Mouse (Mus musculus): ENCODE data around the gene Itgb6.

The Itgb6 gene

GRCm38 (mm10) chr2:60700956-60701355, 21.5 kb downstream of the Itgb6 start:
- Histone ChIP-seq H3K27me3 (ENCODE audit: control insufficient read depth, insufficient read depth, low read length, poor library complexity, severe bottlenecking) (no peaks in the 10 kb centered on the region), H3K36me3 (ENCODE audit: control insufficient read depth, insufficient read depth, low read length, poor library complexity, severe bottlenecking) (no peaks in the 10 kb centered on the region)
- DNase-seq (ENCODE audit: low read depth, low spot score): no peak

DNA sequence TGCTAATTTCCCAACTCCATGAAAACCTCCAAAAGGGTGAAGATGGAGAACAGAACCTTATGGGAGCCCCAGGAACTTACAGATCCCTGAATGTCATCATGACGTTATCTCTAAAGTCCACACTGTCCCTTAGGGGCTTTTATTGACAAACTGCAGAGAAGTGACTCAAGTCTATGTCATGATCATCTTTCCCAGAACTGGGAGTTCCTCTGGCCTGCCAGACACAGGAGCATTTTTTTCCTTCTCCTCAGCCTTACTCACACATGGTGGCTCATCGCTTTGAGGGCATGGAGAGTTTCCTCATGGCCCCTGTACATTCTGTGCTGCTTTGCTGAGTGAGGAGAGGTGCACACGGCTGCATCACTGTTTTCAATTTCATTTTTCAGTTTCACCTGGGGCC, 22.4 kb downstream of the Itgb6 start:
- Histone ChIP-seq H3K36me3 (ENCODE audit: control insufficient read depth, insufficient read depth, low read length, poor library complexity, severe bottlenecking) (no peaks in the 10 kb centered on the region), H3K27me3 (ENCODE audit: control insufficient read depth, insufficient read depth, low read length, poor library complexity, severe bottlenecking) (no peaks in the 10 kb centered on the region)
- DNase-seq (ENCODE audit: low read depth, low spot score): no peak

- no peak for DNase-seq (ENCODE audit: low read depth, low spot score)
- Histone ChIP-seq H3K27me3 (ENCODE audit: control insufficient read depth, insufficient read depth, low read length, poor library complexity, severe bottlenecking) (no peaks in the 10 kb centered on the region), H3K36me3 (ENCODE audit: control insufficient read depth, insufficient read depth, low read length, poor library complexity, severe bottlenecking) (no peaks in the 10 kb centered on the region)
Measured at GRCm38 (mm10) chr2:60699591-60699990, 22.9 kb downstream of the Itgb6 start.

DNA sequence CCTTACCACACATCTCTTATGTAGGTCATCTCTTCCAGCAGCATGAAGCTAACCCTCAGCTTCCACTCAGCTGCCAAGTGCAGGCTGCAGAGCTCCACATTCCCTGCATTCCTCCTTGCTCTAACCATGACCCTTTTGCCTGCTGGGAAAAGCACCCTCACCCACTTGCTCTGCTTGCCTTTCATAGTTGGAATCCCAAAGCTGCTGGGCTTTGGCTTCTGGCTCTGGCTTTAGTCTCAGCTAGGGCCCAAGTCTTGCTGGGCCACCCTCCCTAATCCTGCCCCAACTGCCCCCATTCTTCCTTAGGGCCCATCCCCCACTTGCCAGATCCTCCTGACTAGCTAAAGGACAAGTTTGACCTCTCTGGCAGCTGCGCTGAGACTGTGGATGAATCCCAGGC, 24.3 kb downstream of the Itgb6 start:
- H3K27me3 ChIP-seq (ENCODE audit: control insufficient read depth, insufficient read depth, low read length, poor library complexity, severe bottlenecking): no peaks in the 10 kb centered on the region
- DNase-seq (ENCODE audit: low read depth, low spot score): no peak
- no peaks in the 10 kb centered on the region for H3K36me3 ChIP-seq (ENCODE audit: control insufficient read depth, insufficient read depth, low read length, poor library complexity, severe bottlenecking)

GRCm38 (mm10) chr2:60697530-60697929, 24.9 kb downstream of the Itgb6 start:
- H3K36me3 ChIP-seq (ENCODE audit: control insufficient read depth, insufficient read depth, low read length, poor library complexity, severe bottlenecking): no peaks in the 10 kb centered on the region
- H3K27me3 ChIP-seq (ENCODE audit: control insufficient read depth, insufficient read depth, low read length, poor library complexity, severe bottlenecking): no peaks in the 10 kb centered on the region
- DNase-seq (ENCODE audit: low read depth, low spot score): no peak

DNA sequence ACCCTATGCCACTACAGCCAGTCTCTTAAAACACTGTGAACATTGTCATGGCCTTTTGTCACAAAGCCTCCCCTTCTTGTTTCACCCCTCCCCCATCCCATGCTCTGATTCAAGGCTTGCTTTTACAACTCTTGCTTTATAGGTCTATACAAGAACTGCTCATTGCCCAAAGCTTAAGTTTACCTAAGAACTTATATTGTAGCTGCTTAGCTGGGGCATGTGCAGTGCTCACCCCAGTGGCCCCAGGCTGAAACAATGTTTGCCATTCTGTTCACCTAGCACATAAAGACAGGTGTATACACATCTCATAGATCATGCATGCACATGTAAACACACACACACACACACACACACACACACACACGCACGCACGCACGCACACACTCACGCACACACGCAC, 25.9 kb downstream of the Itgb6 start:
- H3K36me3 ChIP-seq (ENCODE audit: control insufficient read depth, insufficient read depth, low read length, poor library complexity, severe bottlenecking): no peaks in the 10 kb centered on the region
- no peak for DNase-seq (ENCODE audit: low read depth, low spot score)
- H3K27me3 ChIP-seq (ENCODE audit: control insufficient read depth, insufficient read depth, low read length, poor library complexity, severe bottlenecking): no peaks in the 10 kb centered on the region

DNA sequence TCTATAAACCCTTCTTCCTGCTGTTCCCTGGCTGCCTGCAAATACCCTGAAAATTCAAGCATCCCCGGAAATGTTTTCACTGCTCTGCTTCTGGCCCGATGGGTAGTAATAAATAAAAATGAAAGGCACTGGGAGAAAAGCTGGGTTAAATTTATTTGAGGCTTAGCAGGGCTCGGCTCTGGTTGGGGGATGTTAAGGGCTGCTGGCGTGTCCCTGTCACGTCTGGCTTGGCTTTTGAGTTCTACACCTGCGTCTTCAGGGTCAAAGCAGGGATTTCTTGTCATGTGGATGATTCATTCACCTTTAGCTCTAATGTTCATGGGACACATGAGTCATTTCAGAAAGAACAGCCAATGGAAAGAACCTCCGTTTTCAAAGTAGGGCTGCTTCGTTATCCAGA, 26.7 kb downstream of the Itgb6 start:
- no peaks in the 10 kb centered on the region for H3K36me3 ChIP-seq (ENCODE audit: control insufficient read depth, insufficient read depth, low read length, poor library complexity, severe bottlenecking)
- no peak for DNase-seq (ENCODE audit: low read depth, low spot score)
- no peaks in the 10 kb centered on the region for H3K27me3 ChIP-seq (ENCODE audit: control insufficient read depth, insufficient read depth, low read length, poor library complexity, severe bottlenecking)

- H3K27me3 ChIP-seq (ENCODE audit: control insufficient read depth, insufficient read depth, low read length, poor library complexity, severe bottlenecking): no peaks in the 10 kb centered on the region
- no peaks in the 10 kb centered on the region for H3K36me3 ChIP-seq (ENCODE audit: control insufficient read depth, insufficient read depth, low read length, poor library complexity, severe bottlenecking)
- DNase-seq (ENCODE audit: low read depth, low spot score): no peak
Measured at GRCm38 (mm10) chr2:60694563-60694962, 27.9 kb downstream of the Itgb6 start.

DNA sequence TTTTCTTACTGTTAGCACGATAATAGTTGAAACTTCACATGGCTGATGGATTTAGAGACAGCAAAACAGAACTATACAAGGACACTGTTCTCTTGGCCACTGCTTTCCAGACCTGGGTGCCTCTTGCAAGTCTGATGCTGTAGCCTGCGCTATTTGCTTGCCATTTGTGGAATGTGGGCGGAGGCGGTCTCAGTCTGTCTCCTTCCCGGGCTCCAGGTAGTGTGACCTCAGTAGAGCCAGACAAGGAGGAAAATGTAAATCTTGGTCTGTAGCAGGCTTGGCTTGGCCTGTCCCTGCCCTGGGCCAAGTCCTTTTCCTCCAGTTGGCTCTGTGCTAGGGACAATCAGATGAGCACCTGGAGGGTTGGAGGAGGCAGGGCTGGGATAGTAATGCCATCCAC, 30.2 kb downstream of the Itgb6 start:
- no peaks in the 10 kb centered on the region for H3K36me3 ChIP-seq (ENCODE audit: control insufficient read depth, insufficient read depth, low read length, poor library complexity, severe bottlenecking)
- no peak for DNase-seq (ENCODE audit: low read depth, low spot score)
- H3K27me3 ChIP-seq (ENCODE audit: control insufficient read depth, insufficient read depth, low read length, poor library complexity, severe bottlenecking): no peaks in the 10 kb centered on the region

DNA sequence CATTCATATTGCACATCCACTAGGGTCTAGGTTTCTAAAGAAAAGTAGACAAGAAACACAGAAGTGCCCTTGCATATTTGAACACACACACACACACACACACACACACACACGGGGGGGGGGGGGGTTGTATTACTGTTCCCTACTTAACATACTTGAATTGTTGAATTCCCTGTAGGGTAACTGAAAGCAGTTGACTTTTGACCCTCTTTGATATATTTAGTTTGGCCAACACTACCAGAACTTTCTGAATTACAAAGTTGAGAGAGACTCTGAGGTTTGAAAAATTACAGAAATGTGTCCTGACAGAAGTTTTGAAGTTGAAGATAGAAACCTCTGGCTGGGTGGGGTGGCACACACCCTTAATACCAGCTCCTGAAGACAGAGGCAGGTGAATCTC, 32.2 kb downstream of the Itgb6 start:
- H3K36me3 ChIP-seq (ENCODE audit: control insufficient read depth, insufficient read depth, low read length, poor library complexity, severe bottlenecking): no peaks in the 10 kb centered on the region
- H3K27me3 ChIP-seq (ENCODE audit: control insufficient read depth, insufficient read depth, low read length, poor library complexity, severe bottlenecking): no peaks in the 10 kb centered on the region
- no peak for DNase-seq (ENCODE audit: low read depth, low spot score)

GRCm38 (mm10) chr2:60688944-60689615, 33.4 kb downstream of the Itgb6 start:
- no peaks in the 10 kb centered on the region for H3K27me3 ChIP-seq (ENCODE audit: control insufficient read depth, insufficient read depth, low read length, poor library complexity, severe bottlenecking)
- H3K36me3 ChIP-seq (ENCODE audit: control insufficient read depth, insufficient read depth, low read length, poor library complexity, severe bottlenecking): no peaks in the 10 kb centered on the region
- no peak for DNase-seq (ENCODE audit: low read depth, low spot score)

DNA sequence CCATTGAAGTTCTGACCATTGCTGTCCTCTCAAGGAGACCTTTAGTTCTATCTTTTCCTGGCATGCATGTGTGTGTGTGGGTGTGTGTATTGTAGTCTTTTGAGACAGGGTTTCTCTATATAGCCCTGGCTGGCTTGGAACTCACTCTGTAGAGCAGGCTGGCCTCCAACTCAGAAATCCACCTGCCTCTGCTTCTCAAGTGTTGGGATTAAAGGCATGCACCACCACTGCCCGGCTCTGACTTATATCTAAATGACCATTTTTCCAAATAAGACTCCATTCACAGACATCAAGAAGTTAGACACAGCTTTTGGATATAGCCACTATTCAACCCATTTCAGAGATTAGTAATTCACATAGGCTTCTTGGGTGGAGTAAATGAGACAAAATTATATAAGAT, 34.3 kb downstream of the Itgb6 start:
- H3K36me3 ChIP-seq (ENCODE audit: control insufficient read depth, insufficient read depth, low read length, poor library complexity, severe bottlenecking): no peaks in the 10 kb centered on the region
- no peaks in the 10 kb centered on the region for H3K27me3 ChIP-seq (ENCODE audit: control insufficient read depth, insufficient read depth, low read length, poor library complexity, severe bottlenecking)
- no peak for DNase-seq (ENCODE audit: low read depth, low spot score)

- Histone ChIP-seq H3K27me3 (ENCODE audit: control insufficient read depth, insufficient read depth, low read length, poor library complexity, severe bottlenecking) (no peaks in the 10 kb centered on the region), H3K36me3 (ENCODE audit: control insufficient read depth, insufficient read depth, low read length, poor library complexity, severe bottlenecking) (no peaks in the 10 kb centered on the region)
- no peak for DNase-seq (ENCODE audit: low read depth, low spot score)
Measured at GRCm38 (mm10) chr2:60685973-60686372, 36.5 kb downstream of the Itgb6 start.

DNA sequence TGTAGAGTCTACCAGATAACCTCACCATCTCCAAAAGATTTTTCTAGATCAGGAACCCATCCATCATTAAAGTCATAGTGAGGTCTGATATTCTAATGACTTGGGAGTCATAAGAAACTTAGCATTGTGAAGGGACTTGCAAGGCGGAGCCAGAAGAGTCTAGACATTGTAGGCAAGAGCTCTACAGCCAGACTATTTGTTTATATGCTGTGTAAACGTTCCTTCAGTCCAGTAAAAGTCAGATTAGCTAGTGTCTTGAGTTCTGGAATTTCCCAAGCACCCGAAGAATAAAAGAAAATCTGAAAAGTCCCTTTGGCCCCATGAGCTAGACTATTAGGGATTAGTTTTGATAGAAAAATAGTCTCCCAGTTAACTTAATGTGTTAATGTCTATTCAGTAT, 38.3 kb downstream of the Itgb6 start:
- Histone ChIP-seq H3K36me3 (ENCODE audit: control insufficient read depth, insufficient read depth, low read length, poor library complexity, severe bottlenecking) (no peaks in the 10 kb centered on the region), H3K27me3 (ENCODE audit: control insufficient read depth, insufficient read depth, low read length, poor library complexity, severe bottlenecking) (no peaks in the 10 kb centered on the region)
- no peak for DNase-seq (ENCODE audit: low read depth, low spot score)

DNA sequence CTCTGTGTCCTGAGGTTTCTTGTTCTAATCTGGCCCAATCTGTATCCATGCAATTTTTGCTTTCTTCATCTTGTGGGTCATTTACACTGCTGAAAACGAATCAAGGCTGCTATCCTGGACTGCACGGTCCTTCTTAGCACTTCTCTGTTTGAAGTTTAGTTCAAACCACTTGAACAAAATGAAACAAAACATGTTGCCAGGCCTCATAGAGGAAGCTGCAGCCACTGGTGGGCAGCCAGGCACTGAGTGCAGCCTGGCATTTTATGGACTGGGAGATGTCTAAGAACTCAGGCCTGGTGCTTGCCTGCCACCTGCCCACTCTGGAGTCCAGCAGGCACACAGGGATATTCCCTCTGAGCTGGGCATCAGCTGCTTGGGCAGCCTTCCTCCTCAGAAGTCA, 39.9 kb downstream of the Itgb6 start:
- Histone ChIP-seq H3K27me3 (ENCODE audit: control insufficient read depth, insufficient read depth, low read length, poor library complexity, severe bottlenecking) (no peaks in the 10 kb centered on the region), H3K36me3 (ENCODE audit: control insufficient read depth, insufficient read depth, low read length, poor library complexity, severe bottlenecking) (no peaks in the 10 kb centered on the region)
- DNase-seq (ENCODE audit: low read depth, low spot score): no peak

DNA sequence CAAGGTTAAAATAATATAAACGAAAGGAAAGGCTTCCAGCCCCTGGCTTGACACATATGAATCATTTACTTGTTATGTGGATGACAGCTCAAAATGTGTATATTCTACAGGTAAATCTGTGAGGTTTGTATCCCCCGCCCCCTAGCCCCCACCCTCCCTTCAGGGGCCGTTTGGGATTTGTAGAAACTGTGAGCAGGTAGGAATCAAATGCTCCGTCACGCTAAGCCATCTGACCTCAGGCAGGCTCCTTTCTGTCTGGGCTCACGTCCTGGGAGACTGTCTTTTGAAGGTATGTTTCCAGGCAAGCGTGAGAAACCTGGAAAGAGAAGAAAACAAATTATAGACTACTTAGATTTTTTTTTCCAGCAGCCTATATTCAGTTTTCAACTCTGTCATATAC, 48.0 kb downstream of the Itgb6 start:
- no peak for DNase-seq (ENCODE audit: low read depth, low spot score)
- H3K36me3 ChIP-seq (ENCODE audit: control insufficient read depth, insufficient read depth, low read length, poor library complexity, severe bottlenecking): no peaks in the 10 kb centered on the region
- H3K27me3 ChIP-seq (ENCODE audit: control insufficient read depth, insufficient read depth, low read length, poor library complexity, severe bottlenecking): no peaks in the 10 kb centered on the region
